Mouse (Mus musculus): ENCODE data around the gene H2afv.
"Not testable (repeated sequence)": the region's sequence is repeated elsewhere in the genome, so short reads cannot be mapped to it uniquely, and the experiment has no call there.

H2afv gene

GRCm38 (mm10) chr11:6414751-6415550 lies 29.3 kb downstream of the H2afv start, which contains the start of gene Ppia:
Gene Ppia, plus strand, starts transcription at chr11:6415443.
- DNase-seq = no peak

- DNase-seq = no peak
These were observed 31.0 kb downstream of the H2afv start for GRCm38 (mm10) chr11:6413264-6413663.

- DNase-seq = peak; percentile 75 to 79
These were observed 32.6 kb downstream of the H2afv start for GRCm38 (mm10) chr11:6411684-6412083.

GRCm38 (mm10) chr11:6410755-6411154 lies 33.5 kb downstream of the H2afv start:
- not testable (repeated sequence) for DNase-seq

GRCm38 (mm10) chr11:6410050-6410602 lies 34.1 kb downstream of the H2afv start:
- DNase-seq = peak; percentile 58 to 76

GRCm38 (mm10) chr11:6407162-6407621 lies 37.1 kb downstream of the H2afv start:
- no peak for DNase-seq

GRCm38 (mm10) chr11:6406251-6407161 lies 37.7 kb downstream of the H2afv start:
- peak; percentile 53 to 66 for DNase-seq

- peak; percentile 49 to 69 for DNase-seq
These were observed 38.6 kb downstream of the H2afv start for GRCm38 (mm10) chr11:6405591-6406081.

- DNase-seq = no peak
These were observed 39.3 kb downstream of the H2afv start for GRCm38 (mm10) chr11:6404699-6405566.

- no peak for DNase-seq
These were observed 40.3 kb downstream of the H2afv start for GRCm38 (mm10) chr11:6403830-6404405.

GRCm38 (mm10) chr11:6402515-6403510 lies 41.4 kb downstream of the H2afv start:
- peak; percentile 83 to 86 for DNase-seq

GRCm38 (mm10) chr11:6398141-6398540 lies 46.1 kb downstream of the H2afv start:
- no peak for DNase-seq

- DNase-seq = no peak
These were observed 48.7 kb downstream of the H2afv start for GRCm38 (mm10) chr11:6395565-6395964.

- no peak for DNase-seq
These were observed 50.4 kb downstream of the H2afv start for GRCm38 (mm10) chr11:6393866-6394265.

- no peak for DNase-seq
These were observed 51.4 kb downstream of the H2afv start for GRCm38 (mm10) chr11:6392857-6393256.

- DNase-seq = peak in 1 of 2 experiments; percentile 39
These were observed 52.5 kb downstream of the H2afv start for GRCm38 (mm10) chr11:6391516-6392276.

- DNase-seq = no peak
These were observed 53.7 kb downstream of the H2afv start for GRCm38 (mm10) chr11:6390376-6391053.

GRCm38 (mm10) chr11:6389483-6389921 lies 54.7 kb downstream of the H2afv start:
- DNase-seq = peak in 1 of 2 experiments; percentile 35
